Mouse (Mus musculus): ENCODE measurements around the gene Gm21190.
"Not testable (repeated sequence)": the region's sequence is repeated elsewhere in the genome, so short reads cannot be mapped to it uniquely, and the experiment has no call there.

Gene Gm21190

DNA sequence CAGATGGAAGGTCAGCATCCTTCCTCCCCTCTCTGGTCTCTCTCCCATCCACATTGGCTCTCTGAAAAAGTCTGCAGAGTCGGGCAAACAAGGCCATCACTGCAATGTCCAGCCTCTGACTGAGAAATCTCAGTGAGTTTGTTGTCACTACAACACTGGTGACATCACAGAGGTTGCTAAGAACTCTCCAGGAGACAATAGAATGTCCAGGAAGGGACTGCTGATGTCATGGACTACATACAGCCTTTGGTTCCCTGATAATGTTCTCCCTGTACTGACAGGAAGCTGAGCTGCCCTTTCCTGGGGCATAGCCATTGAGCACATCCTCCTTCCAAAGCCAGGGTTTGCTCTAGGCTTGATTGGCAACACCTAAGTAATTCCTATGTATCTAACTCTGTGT, at the start of gene Gm21190:
Gm21190 (minus strand) TSS at position 101 of the 400 bp plus-strand sequence.
- DNase-seq (ENCODE audit: low read depth, low spot score) = not testable (repeated sequence)

DNA sequence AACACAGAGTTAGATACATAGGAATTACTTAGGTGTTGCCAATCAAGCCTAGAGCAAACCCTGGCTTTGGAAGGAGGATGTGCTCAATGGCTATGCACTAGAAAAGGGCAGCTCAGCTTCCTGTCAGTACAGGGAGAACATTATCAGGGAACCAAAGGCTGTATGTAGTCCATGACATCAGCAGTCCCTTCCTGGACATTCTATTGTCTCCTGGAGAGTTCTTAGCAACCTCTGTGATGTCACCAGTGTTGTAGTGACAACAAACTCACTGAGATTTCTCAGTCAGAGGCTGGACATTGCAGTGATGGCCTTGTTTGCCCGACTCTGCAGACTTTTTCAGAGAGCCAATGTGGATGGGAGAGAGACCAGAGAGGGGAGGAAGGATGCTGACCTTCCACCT, 48.0 kb upstream of the Gm21190 start, which contains the start of gene Gm21083:
Gm21083 (plus strand) TSS at position 301 of the 400 bp plus-strand sequence.
- DNase-seq (ENCODE audit: low read depth, low spot score) = not testable (repeated sequence)

DNA sequence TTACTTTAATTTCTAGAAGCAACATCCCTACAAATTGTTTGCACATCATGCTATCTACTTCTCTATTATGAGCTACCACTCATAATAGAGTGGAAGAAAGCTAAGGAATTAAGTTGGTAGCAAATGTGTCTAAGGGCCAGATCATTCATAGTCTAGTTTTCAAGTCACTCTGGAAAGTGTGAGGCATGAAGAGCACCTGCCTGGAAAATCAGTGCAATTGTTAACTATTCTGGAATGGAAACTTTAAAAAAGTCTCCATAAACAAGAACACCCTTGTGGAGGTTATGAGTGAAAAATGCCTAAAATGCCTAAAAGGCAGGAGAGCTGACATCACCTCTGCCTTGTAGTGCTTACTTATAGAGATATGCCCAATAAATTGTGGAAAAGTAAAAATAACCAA, 44.7 kb upstream of the Gm21190 start:
- not testable (repeated sequence) for DNase-seq (ENCODE audit: low read depth, low spot score)

DNA sequence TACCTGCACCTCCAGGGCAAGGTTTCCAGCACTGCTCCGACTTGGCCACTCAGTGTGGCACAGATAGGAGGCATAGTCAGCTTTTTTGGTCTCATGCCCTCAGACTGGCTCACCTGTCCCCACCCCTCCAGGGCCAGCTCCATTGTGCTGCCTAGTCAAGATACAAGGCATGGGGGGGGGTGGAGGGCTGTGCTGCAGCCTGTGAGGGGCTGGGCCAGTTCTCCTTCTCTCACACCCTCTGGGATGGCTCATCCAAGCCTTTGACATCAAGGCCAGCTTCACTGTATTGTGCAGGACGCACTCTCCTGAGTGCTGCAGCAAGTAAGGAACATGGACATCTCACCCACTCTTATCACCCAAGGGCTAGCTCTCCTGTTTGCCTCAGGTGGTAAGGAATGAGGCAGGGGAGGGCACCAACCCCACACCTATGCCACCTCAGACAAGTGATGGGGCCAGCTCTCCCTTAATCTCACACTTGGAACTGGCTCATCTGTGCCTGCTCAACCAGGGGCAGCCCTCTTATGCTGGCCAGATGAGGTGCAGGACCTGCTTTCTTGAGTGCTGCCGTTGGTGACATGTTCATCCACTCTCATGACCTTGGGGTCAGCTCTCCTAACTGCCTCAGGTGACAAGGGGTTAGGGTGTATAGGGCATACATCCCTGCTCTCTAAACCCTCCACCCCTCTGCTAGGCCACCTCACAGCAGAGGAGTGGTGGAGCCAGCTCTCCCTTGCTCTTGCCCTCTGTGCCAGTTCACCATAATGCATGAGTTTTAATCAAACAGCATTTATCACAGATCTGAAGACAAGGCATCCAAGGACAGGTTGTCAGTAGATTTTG, 32.6 kb upstream of the Gm21190 start:
- DNase-seq (ENCODE audit: low read depth, low spot score) = not testable (repeated sequence)

DNA sequence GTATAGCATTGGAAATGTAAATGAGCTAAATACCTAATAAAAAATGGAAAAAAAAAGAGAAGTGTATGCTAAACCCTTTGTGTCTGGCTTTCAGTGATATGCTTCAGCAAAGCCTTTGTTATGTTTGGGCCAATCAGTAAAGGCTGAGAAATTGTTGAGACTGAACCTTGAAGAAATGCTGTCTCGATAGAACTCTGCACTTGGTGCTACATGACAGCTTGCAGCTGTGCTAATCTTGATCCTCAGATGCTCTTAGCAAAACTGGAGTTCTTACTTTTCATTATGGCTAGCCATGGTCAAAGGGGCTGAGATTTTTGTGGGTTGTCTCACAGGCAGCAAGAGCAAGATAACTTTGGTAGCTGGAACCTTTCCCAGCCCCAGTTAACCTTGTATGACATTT, 29.6 kb upstream of the Gm21190 start:
- not testable (repeated sequence) for DNase-seq (ENCODE audit: low read depth, low spot score)

DNA sequence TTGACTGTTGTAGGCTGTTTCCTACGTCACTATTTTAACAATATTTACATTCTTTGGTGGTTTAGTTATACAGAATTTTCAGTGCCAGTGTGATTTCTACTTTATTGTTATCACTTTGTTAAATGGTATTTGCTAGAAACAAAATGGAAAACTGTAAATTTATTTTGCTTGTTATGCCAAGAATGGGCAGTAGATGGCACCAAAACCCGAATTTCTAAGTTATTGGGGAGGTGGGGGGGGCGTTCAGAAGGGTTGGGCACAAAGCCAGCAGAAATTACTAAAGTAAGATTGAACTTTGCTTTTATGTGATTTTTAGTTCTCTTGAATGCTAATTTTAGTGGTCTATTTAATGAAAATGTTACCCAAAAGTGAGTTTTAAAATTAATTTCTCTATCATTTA, 20.6 kb upstream of the Gm21190 start:
- DNase-seq (ENCODE audit: low read depth, low spot score) = not testable (repeated sequence)

DNA sequence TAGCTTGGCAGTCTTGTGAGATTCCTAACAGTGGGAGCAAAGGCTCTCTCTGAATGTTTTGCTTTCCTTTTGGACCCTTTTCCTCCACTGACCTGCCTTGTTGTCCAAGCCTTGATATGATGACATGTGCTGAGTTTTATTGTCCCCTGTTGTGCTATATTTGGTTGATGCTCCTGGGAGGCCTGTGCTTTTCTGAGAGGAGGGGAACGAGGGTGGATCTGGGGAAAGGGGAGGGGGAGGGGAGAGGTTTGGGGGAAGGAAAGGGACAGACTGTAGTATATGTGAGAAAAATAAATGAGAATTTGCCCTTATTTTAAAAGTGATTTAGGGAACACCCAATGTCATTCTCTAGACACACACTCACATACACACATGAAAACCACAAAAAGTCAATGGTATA, 20.1 kb upstream of the Gm21190 start:
- not testable (repeated sequence) for DNase-seq (ENCODE audit: low read depth, low spot score)

DNA sequence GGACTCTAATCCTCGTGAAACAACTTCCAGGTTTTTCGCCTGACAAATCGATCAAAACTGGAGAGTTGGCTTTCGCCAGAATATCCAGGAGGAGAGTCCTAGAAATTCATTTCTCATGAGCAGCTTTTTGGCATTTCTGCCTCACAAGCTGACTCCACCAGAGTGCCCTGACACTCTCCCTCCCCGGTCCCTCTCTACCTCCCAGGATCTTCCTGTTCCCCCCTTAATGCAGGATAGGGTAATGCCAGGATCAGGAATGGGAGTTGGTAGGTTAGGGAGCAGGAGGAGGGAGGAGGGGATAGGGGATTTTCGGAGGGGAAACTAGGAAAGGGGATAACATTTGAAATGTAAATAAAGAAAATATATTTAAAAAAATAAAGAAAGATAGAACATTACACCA, 19.6 kb upstream of the Gm21190 start:
- DNase-seq (ENCODE audit: low read depth, low spot score) = not testable (repeated sequence)

DNA sequence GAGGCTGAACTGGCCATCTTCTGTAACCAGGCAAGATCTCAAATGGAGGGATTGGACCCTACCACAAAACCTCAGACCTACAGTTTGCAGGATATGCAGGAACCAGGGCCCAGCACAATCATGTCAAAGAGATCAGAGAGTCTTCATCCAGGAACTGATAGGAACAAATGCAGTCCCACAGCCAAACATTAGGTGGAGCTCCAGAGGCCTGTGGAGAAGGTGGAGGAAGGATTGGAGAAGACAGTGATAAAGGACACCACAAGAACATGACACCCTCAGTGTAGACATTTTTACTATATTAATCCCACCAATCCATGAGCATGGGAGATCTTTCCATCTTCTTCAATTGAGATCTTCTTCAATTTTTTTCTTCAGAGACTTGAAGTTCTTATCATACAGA, 6.6 kb downstream of the Gm21190 start:
- DNase-seq (ENCODE audit: low read depth, low spot score) = not testable (repeated sequence)

DNA sequence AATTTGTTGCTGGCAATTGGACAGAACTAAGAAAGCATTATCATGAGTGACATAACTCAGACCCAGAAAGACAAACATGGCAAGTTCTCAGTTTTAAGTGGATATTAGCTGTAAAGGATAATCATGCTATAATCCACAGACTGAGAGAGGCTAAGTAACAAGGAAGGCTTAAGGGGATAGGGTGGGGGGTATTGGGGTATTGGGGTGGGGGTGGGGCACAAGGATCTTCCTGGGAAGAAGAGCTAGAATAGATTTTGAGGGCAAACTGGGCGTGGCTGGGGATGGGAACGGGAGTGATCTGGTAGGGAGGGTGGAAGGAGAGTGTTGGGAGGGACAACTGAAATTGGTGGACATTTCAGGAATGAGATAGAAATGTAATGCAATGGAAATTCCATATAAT, 7.0 kb downstream of the Gm21190 start:
- DNase-seq (ENCODE audit: low read depth, low spot score) = not testable (repeated sequence)

DNA sequence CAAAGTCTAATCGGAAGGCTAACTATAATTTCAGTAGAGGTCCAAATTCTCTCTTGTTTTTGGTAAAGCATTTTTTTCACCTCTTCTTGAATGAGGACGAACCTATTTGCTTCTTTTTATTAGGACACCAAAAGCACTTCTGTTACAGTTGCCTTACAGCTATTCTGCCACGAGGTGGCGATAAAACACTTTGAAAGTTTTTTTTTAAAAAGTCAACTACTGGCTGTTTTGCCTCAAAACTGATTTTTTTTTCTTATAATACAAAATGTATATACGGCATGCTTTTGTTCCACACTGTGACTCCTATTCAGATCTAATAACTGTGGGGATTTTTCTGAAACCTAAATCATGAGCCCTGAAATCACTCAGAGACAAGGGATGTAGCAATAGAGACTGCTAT, 8.6 kb downstream of the Gm21190 start:
- not testable (repeated sequence) for DNase-seq (ENCODE audit: low read depth, low spot score)

DNA sequence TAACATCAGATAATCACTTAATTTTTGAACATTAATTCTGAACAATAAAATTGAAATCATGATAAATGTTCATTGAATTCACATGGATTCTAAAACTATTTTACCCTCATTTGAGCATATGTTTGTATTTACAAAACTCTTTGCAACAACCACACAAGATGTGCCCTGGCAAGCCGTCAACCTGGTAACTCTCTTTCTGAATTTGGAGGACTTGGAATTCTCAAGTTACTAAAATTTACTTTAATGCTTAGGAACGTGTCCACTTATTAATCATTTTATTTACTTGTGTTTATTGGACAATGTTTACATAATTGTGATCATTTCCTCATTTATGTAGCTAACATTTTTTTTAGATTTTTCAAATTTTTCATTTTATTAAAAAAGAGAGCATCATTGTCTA, 11.9 kb downstream of the Gm21190 start:
- not testable (repeated sequence) for DNase-seq (ENCODE audit: low read depth, low spot score)

DNA sequence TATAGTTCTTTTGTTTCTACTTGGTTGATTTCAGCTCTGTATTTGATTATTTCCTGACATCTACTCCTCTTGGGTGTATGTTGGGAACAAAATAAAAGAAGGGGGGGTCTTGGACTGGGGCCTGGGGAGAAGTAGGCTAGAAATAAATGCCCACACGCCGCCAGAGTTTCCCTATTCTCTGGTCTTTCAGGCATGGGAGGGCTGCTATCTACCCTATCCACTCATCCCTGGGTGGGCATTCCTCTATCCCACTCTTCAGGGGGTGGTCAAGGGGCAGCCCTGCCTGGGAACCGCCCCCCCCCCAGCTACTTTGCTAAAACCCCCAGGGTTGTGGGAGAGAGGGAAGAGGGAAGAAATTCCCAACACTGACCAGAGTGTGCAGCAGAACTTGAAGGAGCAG, 16.8 kb downstream of the Gm21190 start:
- not testable (repeated sequence) for DNase-seq (ENCODE audit: low read depth, low spot score)

DNA sequence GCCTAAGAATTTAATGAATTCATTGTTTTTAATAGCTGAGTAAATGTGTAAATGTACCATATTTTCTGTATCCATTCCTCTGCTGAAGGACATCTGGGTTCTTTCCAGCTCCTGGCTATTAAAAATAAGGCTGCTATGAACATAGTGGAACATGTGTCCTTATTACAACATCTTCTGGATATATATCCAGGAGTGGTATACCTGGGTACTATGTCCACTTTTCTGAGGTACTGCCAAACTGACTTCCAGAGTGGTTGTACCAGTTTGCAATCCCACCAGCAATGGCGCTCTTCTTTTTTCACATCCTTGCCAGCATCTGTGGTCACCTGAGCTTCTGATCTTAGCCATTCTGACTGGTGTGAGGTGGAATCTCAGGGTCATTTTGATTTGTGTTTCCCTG, 19.1 kb downstream of the Gm21190 start:
- DNase-seq (ENCODE audit: low read depth, low spot score) = not testable (repeated sequence)

DNA sequence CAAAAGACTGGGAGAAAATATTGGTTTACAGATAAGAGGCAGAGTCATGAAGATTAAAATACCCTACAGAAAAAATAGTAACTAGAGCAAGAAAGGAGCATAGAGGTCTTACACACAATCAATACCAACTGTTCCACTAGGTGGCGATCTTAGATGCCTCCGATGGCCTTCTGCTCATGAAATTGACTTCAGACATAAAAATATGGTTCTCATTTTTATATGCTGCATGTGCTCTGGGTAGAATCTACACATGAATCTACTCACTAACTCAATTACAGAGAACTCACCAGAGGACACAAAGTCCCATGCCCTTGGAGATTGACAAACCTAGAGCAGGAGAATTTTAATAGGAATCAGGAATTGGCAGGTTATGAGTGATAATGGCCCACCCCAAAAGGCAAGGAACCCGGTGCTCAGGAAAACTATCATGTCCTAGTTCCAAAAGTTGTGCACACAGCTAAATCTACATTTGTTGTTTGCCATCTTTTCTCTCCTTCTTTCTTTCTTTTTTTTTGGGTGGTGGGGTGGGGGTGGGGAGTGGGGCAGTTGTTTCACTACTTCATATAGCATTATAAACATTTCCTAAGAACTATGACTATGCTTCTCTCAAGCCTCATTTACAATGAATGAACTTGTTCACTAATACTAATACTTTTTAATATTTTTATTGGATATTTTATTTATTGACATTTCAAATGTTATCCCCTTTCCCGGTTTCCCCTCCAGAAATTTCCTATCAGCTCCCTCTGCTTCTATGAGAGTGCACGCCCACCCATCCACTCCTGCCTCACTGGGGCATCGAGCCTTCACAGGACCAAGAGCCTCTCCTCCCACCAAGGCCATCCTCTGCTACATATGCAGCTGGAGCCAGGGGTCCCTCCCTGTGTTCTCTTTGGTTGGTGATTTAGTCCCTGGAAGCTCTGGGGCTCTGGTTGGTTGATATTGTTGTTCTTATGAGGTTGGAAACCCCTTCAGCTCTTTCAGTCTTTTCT, 20.3 kb downstream of the Gm21190 start:
- DNase-seq (ENCODE audit: low read depth, low spot score) = not testable (repeated sequence)

DNA sequence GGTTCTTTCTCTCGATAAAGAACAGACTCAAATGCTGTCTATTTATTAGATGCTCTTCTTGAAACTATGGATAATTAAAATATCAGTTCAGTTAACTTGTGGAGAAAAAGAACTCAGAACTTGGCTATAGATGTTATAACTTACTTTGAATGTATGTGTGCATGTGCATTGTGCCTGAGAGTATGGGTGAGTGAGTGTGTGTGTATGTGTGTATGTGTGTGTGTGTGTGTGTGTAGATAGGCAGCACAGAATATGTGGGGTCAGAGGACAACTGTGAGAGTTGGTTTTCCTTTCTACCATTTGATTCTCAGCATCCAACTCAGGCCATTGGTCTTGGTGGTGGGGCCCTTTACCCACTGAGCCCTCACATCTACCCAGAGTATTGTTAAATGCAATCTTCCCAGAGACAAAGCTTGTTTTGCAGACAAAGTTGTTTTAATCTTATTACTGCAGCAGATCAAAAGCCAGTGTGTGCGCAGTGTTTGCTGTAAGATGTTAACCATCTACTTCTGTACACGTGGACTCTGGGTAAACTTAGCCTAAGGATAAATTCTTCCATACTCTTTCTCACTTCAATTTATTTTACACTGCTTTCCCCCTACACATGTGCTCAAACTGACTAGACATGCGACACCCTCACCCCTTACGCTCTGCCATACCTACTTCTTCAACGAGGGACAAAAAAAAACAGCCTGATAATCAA, 21.1 kb downstream of the Gm21190 start:
- not testable (repeated sequence) for DNase-seq (ENCODE audit: low read depth, low spot score)

DNA sequence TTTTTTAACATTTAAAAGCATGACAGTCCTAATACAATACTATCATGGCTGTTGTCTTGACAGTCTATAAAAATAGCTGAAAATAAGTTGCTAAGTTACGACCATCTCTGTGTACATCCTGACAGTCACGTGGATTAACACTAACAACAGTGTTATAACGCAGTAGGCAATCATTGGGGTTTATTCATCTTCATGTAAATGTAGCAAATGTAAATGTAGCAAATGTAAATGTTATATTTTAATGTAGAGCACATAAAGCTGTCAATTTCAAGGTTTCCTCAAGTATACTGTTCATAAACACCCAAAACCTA, 21.8 kb downstream of the Gm21190 start:
- no peak for DNase-seq (ENCODE audit: low read depth, low spot score)

DNA sequence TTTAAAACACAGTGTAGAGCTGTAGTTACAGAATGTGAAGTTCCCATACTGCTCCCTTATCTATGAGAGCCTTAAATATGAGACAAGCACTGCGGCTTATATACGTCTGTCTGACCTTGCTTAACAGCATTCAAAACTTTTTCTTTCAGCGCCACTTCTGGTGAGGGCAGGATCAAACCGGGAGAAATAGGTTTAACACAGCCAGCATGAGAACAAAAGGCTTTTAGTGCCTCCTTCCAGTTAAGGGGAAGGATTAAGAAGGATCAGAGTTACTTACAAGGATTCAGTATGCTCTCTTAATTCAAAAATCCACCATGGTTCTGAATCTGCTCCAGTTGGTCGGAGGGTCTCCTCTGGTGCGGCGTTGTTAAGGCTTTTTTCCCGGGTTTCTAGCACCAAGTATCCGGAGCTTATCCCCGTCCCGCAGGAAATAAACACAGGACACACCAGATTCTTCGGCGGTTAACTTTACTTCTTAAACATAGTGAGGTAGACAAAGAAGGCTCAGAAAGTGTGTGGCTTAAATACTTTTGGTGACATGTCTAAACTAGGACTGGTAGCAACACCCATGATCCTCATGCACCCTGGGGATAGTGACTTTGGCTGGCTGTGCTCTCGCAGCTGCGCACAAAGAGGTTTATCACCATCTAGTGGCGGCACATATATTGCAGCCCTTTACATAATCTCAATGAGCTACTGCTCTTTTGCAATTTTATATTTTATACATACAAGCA, 22.3 kb downstream of the Gm21190 start:
- no peak for DNase-seq (ENCODE audit: low read depth, low spot score)

DNA sequence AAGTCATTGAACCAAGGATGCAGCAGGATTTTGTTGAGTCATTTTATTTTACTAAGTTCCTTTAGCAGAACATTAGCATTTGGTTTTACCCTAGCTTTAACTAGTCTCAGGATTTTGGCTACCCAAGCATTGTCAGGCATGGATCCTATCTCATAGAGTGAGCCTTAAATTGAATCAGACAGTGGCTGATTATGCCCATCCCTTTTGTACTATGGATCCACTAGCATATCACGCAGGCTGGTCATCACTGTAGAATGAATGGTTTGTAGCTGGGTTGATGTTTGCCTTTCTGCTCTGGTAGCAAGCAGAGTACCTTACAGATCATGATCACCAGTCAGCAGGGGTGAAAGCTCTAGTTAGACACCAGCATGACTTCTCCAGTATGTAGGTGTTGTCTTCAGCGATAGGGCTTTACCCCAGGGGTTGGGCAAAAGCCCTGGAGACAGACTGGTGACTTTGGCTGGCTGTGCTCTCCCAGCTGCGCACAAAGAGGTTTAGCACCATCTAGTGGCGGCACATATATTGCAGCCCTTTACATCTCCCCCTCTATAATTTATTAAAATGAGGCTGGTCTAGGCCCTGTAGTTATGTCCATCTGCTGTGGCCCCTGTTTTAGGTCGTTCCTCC, 30.1 kb downstream of the Gm21190 start:
- not testable (repeated sequence) for DNase-seq (ENCODE audit: low read depth, low spot score)

DNA sequence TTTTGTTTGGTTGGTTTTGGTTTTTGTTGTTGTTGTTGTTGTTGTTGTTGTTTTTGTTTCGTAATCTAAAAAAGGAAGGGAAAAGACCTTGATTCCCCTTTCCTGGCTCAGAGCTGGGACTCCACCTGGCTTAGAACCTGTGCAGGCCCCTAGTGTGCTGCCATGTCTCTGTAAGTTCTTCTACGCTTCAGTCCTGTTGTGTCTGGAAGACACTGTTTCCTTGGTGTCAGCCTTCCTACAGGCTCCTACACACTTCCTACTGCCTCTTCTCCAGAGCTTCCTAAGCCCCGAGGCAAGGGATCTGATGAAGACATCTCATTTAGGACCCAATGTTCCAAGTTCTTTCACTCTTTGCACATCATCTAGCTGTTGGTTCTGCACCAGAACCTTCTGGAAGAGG, 30.7 kb downstream of the Gm21190 start:
- DNase-seq (ENCODE audit: low read depth, low spot score) = not testable (repeated sequence)

All from c-Kit-negative CD71-positive TER-119-positive erythroid progenitor cells, embryonic 14.5 days (primary cell).